Mouse (Mus musculus) liver, adult 2 months (tissue): ENCODE measurements around the gene Zfyve1. TPM values are rescaled to one million over a fixed set of nuclear protein-coding genes. Genes with fewer than 3 reads are reported as not detected.
A peak's percentile ranks its signal among the peaks of the same experiment; 100 is the strongest.

Experiments
- DNase-seq: peaks from one replicate; pipeline ENCODE4 v3.0.0-alpha.2; 2011; ENCODE audit warnings: low read depth, low spot score; ENCODE audit errors: extremely low read depth
- H3K27ac ChIP-seq: fragments of 200-500 bp; replicated peaks from 2 replicates; pipeline ENCODE4 v1.5.1; 2012; ENCODE audit warnings: low read depth, mild to moderate bottlenecking, control low read depth, inconsistent platforms, low read length; ENCODE audit not compliant: insufficient read depth
- H3K27me3 ChIP-seq: fragments of 200-500 bp; 2 replicates; pipeline ENCODE4 v1.6.1; 2012; ENCODE audit warnings: mild to moderate bottlenecking, moderate library complexity, low read length, inconsistent platforms; ENCODE audit not compliant: control insufficient read depth, insufficient read depth
- H3K36me3 ChIP-seq: fragments of 200-500 bp; 2 replicates; pipeline ENCODE4 v1.6.1; 2012; ENCODE audit warnings: low read length, inconsistent platforms; ENCODE audit not compliant: control insufficient read depth, insufficient read depth
- H3K4me1 ChIP-seq: fragments of 200-500 bp; 2 replicates; pipeline ENCODE4 v1.6.1; 2011; ENCODE audit warnings: low read length; ENCODE audit not compliant: control insufficient read depth, insufficient read depth
- H3K4me3 ChIP-seq: fragments of 200-500 bp; 2 replicates; pipeline ENCODE4 v1.5.1; 2011; ENCODE audit warnings: low read depth, mild to moderate bottlenecking, control low read depth, low read length, moderate library complexity; ENCODE audit not compliant: insufficient read depth
- H3K79me2 ChIP-seq: fragments of 200-500 bp; 2 replicates; pipeline ENCODE4 v1.6.1; 2012; ENCODE audit warnings: inconsistent platforms, mild to moderate bottlenecking, low read length, moderate library complexity; ENCODE audit not compliant: control insufficient read depth, insufficient read depth
- H3K9ac ChIP-seq: fragments of 200-500 bp; 2 replicates; pipeline ENCODE4 v1.6.1; 2012; ENCODE audit warnings: low read depth, mild to moderate bottlenecking, control low read depth, inconsistent platforms, low read length
- CTCF ChIP-seq: fragments of 200-500 bp; IDR thresholded peaks from 2 replicates; pipeline ENCODE4 v1.5.1; 2011; ENCODE audit warnings: low read depth, low read length, control low read depth
- POLR2A ChIP-seq: fragments of 200-500 bp; IDR thresholded peaks from 2 replicates; pipeline ENCODE4 v1.6.1; 2011; ENCODE audit warnings: low read length, control low read depth; ENCODE audit not compliant: insufficient read depth; ENCODE audit errors: extremely low read depth
- WGBS: fragments of 180-500 bp; shearing (Covaris S2); methylation state at CpG from one replicate; pipeline ENCODE4 v1.1.7; 2018; 5-methylcytosine and 5-hydroxymethylcytosine counted together
- polyA plus RNA-seq: library from polyadenylated mRNA; depleted of rRNA; stranded (reverse); fragments of >200 nt; gene quantifications from 2 replicates; pipeline ENCODE4 v1.2.3, GENCODE M21; 2012
- total RNA-seq: library from RNA; depleted of rRNA; stranded (reverse); fragments of >200 nt; gene quantifications from 2 replicates; pipeline ENCODE4 v1.2.3, GENCODE M21; 2014

Zfyve1 gene
- total and polyA plus RNA-seq, 2 experiments = 40.9 to 52.0 TPM

GRCm38 (mm10) chr12:83578896-83579569, 18.0 kb downstream of the Zfyve1 start:
- Histone ChIP-seq H3K79me2 (peaks cover 24% of the 10 kb centered on the region; the same call in 1 of the 2 replicates), H3K27me3 (no peaks in the 10 kb centered on the region), H3K4me1 (peaks cover 38% of the 10 kb centered on the region), H3K9ac (peak overlapping the region; percentile 15; the same call in 1 of the 2 replicates), H3K27ac (peak overlapping the region; percentile 81), H3K4me3 (no peak overlapping the region), H3K36me3 (peaks cover 29% of the 10 kb centered on the region)
- DNase-seq = peak; percentile 100
- 20% methylated on average over 3 of the region's 3 CpGs for WGBS
- TF ChIP-seq CTCF (no peak), POLR2A (no peak)

GRCm38 (mm10) chr12:83578356-83578755, 18.7 kb downstream of the Zfyve1 start:
- Histone ChIP-seq H3K4me3 (no peak overlapping the region), H3K36me3 (peaks cover 26% of the 10 kb centered on the region), H3K79me2 (peaks cover 20% of the 10 kb centered on the region; the same call in 1 of the 2 replicates), H3K27me3 (no peaks in the 10 kb centered on the region), H3K4me1 (peaks cover 32% of the 10 kb centered on the region), H3K9ac (no peak overlapping the region), H3K27ac (peak overlapping the region; percentile 81)
- 85% methylated on average over 2 of the region's 2 CpGs for WGBS
- TF ChIP-seq CTCF (no peak), POLR2A (no peak)
- DNase-seq = no peak

- Histone ChIP-seq H3K27ac (no peak overlapping the region), H3K79me2 (peaks cover 16% of the 10 kb centered on the region; the same call in 1 of the 2 replicates), H3K4me1 (peaks cover 28% of the 10 kb centered on the region), H3K36me3 (peaks cover 32% of the 10 kb centered on the region), H3K9ac (no peak overlapping the region), H3K4me3 (no peak overlapping the region), H3K27me3 (no peaks in the 10 kb centered on the region)
- WGBS = 94% methylated on average over 5 of the region's 5 CpGs
- DNase-seq = no peak
- no peak for TF ChIP-seq CTCF
These were observed 19.6 kb downstream of the Zfyve1 start for GRCm38 (mm10) chr12:83577445-83577844.

- TF ChIP-seq CTCF (no peak), POLR2A (no peak)
These were observed 24.3 kb downstream of the Zfyve1 start for GRCm38 (mm10) chr12:83572717-83573116.

GRCm38 (mm10) chr12:83569866-83570265, 27.2 kb downstream of the Zfyve1 start:
- DNase-seq = no peak
- H3K4me3 ChIP-seq = no peak overlapping the region
- WGBS = 92% methylated on average over 3 of the region's 3 CpGs
- no peaks in the 10 kb centered on the region for H3K27me3 ChIP-seq
- H3K4me1 ChIP-seq = peaks cover 2% of the 10 kb centered on the region; the same call in 1 of the 2 replicates
- H3K36me3 ChIP-seq = peaks cover 75% of the 10 kb centered on the region
- TF ChIP-seq CTCF (no peak), POLR2A (no peak)
- H3K27ac ChIP-seq = no peak overlapping the region
- no peak overlapping the region for H3K9ac ChIP-seq
- peaks cover 15% of the 10 kb centered on the region; the same call in 1 of the 2 replicates for H3K79me2 ChIP-seq

More at GRCm38 (mm10) chr12:83572717-83573116, 24.3 kb downstream of the Zfyve1 start:
- H3K79me2 ChIP-seq = peaks cover 21% of the 10 kb centered on the region; the same call in 1 of the 2 replicates
- peaks cover 61% of the 10 kb centered on the region for H3K36me3 ChIP-seq
- DNase-seq = no peak
- no peaks in the 10 kb centered on the region for H3K27me3 ChIP-seq
- H3K4me1 ChIP-seq = peaks cover 2% of the 10 kb centered on the region; the same call in 1 of the 2 replicates
- WGBS = 80% methylated on average over 5 of the region's 5 CpGs
- H3K4me3 ChIP-seq = no peak overlapping the region
- H3K9ac ChIP-seq = no peak overlapping the region
- no peak overlapping the region for H3K27ac ChIP-seq

GRCm38 (mm10) chr12:83562589-83562988, 34.4 kb downstream of the Zfyve1 start:
- no peak overlapping the region for H3K4me3 ChIP-seq
- H3K79me2 ChIP-seq = peaks cover 2% of the 10 kb centered on the region; the same call in 1 of the 2 replicates
- H3K9ac ChIP-seq = no peak overlapping the region
- no peak for DNase-seq
- no peaks in the 10 kb centered on the region for H3K4me1 ChIP-seq
- H3K36me3 ChIP-seq = peaks cover 68% of the 10 kb centered on the region
- TF ChIP-seq POLR2A (no peak), CTCF (no peak)
- no peaks in the 10 kb centered on the region for H3K27me3 ChIP-seq
- WGBS = 87% methylated on average over 3 of the region's 3 CpGs
- no peak overlapping the region for H3K27ac ChIP-seq
